Mouse (Mus musculus) liver, embryonic 16.5 days (tissue): ENCODE results near the gene Ankrd36. TPM values are rescaled to one million over a fixed set of nuclear protein-coding genes. Genes with fewer than 3 reads are reported as not detected.
"Not testable (repeated sequence)": the region's sequence is repeated elsewhere in the genome, so short reads cannot be mapped to it uniquely, and the experiment has no call there.

Experiments used
- ATAC-seq: fragments of 200-750 bp; cut with Nextera tagmentation; 2 replicates; pipeline ENCODE4 v1.8.0; 2017; ENCODE audit warnings: low read depth, mild to moderate bottlenecking, moderate number of reproducible peaks, moderate library complexity
- H3K27ac ChIP-seq: fragments of 300-500 bp; sonication (generic); 2 replicates; pipeline ENCODE4 v1.5.1; 2014; ENCODE audit warnings: mild to moderate bottlenecking, low read length
- H3K27me3 ChIP-seq: fragments of 300-500 bp; sonication (generic); 2 replicates; pipeline ENCODE4 v1.6.1; 2014; ENCODE audit warnings: low read depth, low read length, mixed read lengths; ENCODE audit not compliant: control insufficient read depth, insufficient read depth
- H3K36me3 ChIP-seq: fragments of 300-500 bp; sonication (generic); 2 replicates; pipeline ENCODE4 v1.6.1; 2014; ENCODE audit warnings: mild to moderate bottlenecking; ENCODE audit not compliant: control insufficient read depth, insufficient read depth
- H3K4me1 ChIP-seq: fragments of 300-500 bp; sonication (generic); 2 replicates; pipeline ENCODE4 v1.6.1; 2014; ENCODE audit warnings: low read depth, low read length, mixed read lengths; ENCODE audit not compliant: control insufficient read depth
- H3K4me2 ChIP-seq: fragments of 300-500 bp; sonication (generic); 2 replicates; pipeline ENCODE4 v1.6.1; 2014; ENCODE audit warnings: low read depth, low read length, mixed read lengths
- H3K4me3 ChIP-seq: fragments of 300-500 bp; sonication (generic); 2 replicates; pipeline ENCODE4 v1.5.1; 2014; ENCODE audit warnings: low read depth, mild to moderate bottlenecking, low read length
- H3K9ac ChIP-seq: fragments of 300-500 bp; sonication (generic); 2 replicates; pipeline ENCODE4 v1.6.1; 2014; ENCODE audit warnings: low read depth, low read length
- H3K9me3 ChIP-seq: fragments of 300-500 bp; sonication (generic); replicated peaks from 2 replicates; pipeline ENCODE4 v1.6.1; 2016; ENCODE audit warnings: low read length; ENCODE audit not compliant: control insufficient read depth
- WGBS: fragments of 180-500 bp; shearing (Covaris S2); extraction: QIAGEN DNeasy Blood & Tissue Kit; methylation state at CpG from one replicate; pipeline ENCODE4 v1.1.7; 2014; ENCODE audit not compliant: insufficient replicate concordance; 5-methylcytosine and 5-hydroxymethylcytosine counted together
- polyA plus RNA-seq: library from polyadenylated mRNA; unstranded; fragments of >200 nt; fragmentation: Nextera tagmentation; extraction: Ambion mirVana; gene quantifications from 2 replicates; pipeline ENCODE4 v1.2.1, GENCODE M21; 2015

The Ankrd36 gene
- polyA plus RNA-seq, 1 experiment from 2014 or later: 2.5 TPM

DNA sequence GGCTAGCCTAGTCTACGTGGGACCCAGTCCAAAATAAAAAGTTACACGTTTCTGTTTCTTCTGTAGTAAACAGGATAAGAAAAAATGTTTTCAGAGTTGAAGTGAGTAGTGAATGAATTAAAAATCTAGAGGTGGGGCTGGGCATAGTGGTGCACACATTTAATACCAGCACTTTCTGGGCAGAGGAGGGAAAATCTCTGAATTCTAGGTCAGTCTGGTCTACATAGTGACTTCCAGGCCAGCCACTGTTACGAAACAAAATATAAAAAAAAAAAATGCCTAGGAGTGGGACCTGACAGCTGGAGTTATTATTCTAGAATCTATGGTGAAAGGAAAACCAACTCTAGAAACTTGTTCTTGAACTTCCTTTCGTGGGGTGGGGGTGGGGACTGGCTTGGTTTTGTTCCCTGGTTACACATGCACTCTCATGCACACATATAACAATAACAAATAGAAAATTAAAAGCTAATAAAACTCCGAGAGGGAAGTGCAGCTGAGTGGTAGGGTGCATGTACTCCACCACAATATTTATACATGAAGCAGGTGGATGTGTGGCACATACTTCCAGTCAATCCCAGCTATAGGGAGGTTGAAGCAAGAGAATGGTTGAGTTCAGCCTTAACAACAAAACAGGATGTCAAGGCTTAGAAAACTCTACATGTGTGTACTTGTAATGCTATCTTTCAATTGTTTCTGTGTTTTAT lies 26.9 kb upstream of the Ankrd36 start:
- no peaks in the 10 kb centered on the region for H3K9me3 ChIP-seq
- H3K27ac ChIP-seq: peak overlapping the region; percentile 42; the same call in 1 of the 2 replicates
- H3K4me1 ChIP-seq: peaks cover 16% of the 10 kb centered on the region
- H3K4me2 ChIP-seq: peak overlapping the region; percentile 86
- no peak overlapping the region for H3K9ac ChIP-seq
- ATAC-seq: no peak
- H3K27me3 ChIP-seq: no peaks in the 10 kb centered on the region
- H3K36me3 ChIP-seq: no peaks in the 10 kb centered on the region
- 37% methylated on average over 5 of the region's 5 CpGs for WGBS
- peak overlapping the region; percentile 81 for H3K4me3 ChIP-seq

DNA sequence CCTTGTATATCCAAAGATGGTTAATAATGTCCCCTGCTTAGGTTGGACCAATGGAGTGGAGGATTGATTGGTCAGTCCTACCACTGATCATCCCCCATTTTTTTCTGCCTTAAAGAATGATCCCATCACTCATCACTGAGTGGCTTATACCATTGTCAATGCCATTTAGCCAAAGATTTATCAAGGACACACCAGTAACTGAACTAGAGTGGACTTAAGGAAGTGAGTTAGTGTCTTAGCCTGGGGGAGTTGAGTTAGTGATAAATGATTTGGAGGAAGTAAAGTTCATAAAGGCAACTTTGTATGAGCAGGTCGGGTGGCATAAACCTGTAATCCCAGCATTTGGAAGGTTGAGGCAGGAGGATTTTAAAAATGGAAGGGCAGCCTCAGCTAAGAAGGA lies 26.2 kb upstream of the Ankrd36 start:
- Histone ChIP-seq H3K27me3 (no peaks in the 10 kb centered on the region), H3K9ac (no peak overlapping the region), H3K27ac (no peak overlapping the region), H3K36me3 (no peaks in the 10 kb centered on the region), H3K4me3 (no peak overlapping the region), H3K4me1 (peaks cover 16% of the 10 kb centered on the region), H3K9me3 (no peaks in the 10 kb centered on the region), H3K4me2 (no peak overlapping the region)
- ATAC-seq: no peak
- 70% methylated on average over 1 of the region's 1 CpGs for WGBS

DNA sequence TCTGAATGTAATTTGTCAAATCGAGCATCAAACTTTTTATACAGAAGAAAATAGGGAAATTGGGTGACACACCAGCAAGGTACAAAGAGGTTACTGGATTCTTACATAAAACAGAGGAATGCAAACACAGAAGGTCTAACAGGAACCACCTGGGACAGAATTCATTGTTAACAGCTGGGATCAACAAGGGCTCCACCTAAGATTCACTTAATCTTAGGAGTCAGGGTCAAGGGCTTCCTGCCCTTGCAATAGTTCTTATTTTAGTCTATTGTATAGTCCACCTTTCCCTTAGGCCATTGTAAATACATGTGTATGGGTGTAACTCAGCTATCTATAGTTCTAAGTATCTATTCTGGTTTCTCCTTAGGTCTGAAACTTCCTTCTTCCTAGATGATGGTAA lies 24.8 kb upstream of the Ankrd36 start:
- WGBS: 67% methylated on average over 1 of the region's 1 CpGs
- H3K36me3 ChIP-seq, ATAC-seq, H3K4me3 ChIP-seq, H3K9me3 ChIP-seq, H3K9ac ChIP-seq, H3K4me2 ChIP-seq, H3K27me3 ChIP-seq, H3K27ac ChIP-seq: not testable (repeated sequence)
- H3K4me1 ChIP-seq: peaks cover 16% of the 10 kb centered on the region

DNA sequence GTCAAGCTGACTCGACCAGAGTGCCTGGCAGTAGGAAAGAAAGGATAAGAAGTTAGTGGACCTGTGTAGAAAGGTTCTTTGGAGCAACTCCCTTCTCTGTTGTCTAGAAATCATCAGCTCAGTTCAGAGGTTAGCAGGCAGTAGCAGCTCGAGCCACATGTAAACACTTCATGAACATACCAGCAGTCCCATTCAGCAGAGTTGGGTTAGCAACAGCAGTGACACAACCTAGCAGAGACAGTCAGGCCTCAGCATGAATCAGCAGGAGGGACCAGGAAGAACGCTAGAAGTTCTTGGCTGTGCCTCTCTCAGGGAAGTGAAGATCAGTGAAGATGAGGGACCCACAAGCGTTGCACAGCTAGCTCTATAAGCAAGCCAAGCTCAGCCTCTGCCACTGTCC lies 24.0 kb upstream of the Ankrd36 start:
- Histone ChIP-seq H3K9ac (no peak overlapping the region), H3K27ac (no peak overlapping the region), H3K27me3 (no peaks in the 10 kb centered on the region), H3K9me3 (no peaks in the 10 kb centered on the region), H3K36me3 (no peaks in the 10 kb centered on the region), H3K4me2 (no peak overlapping the region), H3K4me1 (peaks cover 13% of the 10 kb centered on the region), H3K4me3 (no peak overlapping the region)
- 55% methylated on average over 4 of the region's 4 CpGs for WGBS
- ATAC-seq: no peak

DNA sequence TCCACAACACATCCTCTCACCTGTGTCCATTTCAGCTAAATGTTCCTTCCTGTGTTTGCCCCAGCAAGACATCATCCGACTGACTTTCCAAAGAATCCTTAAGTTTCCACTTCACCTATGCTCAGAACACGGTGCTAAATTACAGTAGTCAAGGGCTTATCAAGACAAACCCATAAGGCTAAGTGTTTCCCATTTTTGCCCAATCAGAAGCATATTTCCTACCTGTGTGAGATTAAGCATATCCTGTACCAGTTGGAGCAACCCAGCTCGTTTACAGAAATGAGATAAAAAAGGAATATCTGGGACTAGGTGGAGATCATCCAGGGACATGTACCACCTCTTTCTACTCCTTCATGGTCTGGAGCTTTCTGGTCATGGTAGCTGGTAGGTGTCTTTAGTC lies 22.8 kb upstream of the Ankrd36 start:
- Histone ChIP-seq H3K9ac (no peak overlapping the region), H3K27ac (no peak overlapping the region), H3K4me1 (peaks cover 7% of the 10 kb centered on the region), H3K4me3 (no peak overlapping the region), H3K9me3 (no peaks in the 10 kb centered on the region), H3K36me3 (no peaks in the 10 kb centered on the region), H3K27me3 (no peaks in the 10 kb centered on the region), H3K4me2 (no peak overlapping the region)
- ATAC-seq: no peak
- WGBS: 49% methylated on average over 3 of the region's 3 CpGs

DNA sequence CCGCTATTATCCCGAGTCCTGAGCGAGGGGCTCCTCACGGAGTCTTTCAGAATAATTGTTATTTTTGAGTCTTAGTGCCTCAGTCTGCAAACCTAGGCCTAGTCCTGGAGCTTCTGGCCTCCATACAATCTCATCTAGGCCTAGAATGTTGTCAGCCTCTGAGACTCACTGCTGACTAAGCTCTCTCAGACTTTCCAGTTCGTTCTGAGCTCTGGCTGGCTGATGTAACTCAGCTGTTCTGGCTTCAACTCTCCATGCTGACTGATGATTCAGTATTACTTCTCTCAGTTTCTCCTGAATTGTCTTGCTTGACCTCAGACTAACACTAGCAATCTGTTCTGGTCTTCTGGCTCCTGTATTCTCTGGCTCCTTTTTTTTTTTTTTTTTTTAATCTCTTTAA lies 18.1 kb upstream of the Ankrd36 start:
- WGBS: 76% methylated on average over 5 of the region's 5 CpGs
- no peaks in the 10 kb centered on the region for H3K27me3 ChIP-seq
- no peaks in the 10 kb centered on the region for H3K36me3 ChIP-seq
- H3K27ac ChIP-seq: no peak overlapping the region
- no peaks in the 10 kb centered on the region for H3K9me3 ChIP-seq
- no peak overlapping the region for H3K4me2 ChIP-seq
- no peaks in the 10 kb centered on the region for H3K4me1 ChIP-seq
- no peak overlapping the region for H3K4me3 ChIP-seq
- no peak overlapping the region for H3K9ac ChIP-seq
- no peak for ATAC-seq

DNA sequence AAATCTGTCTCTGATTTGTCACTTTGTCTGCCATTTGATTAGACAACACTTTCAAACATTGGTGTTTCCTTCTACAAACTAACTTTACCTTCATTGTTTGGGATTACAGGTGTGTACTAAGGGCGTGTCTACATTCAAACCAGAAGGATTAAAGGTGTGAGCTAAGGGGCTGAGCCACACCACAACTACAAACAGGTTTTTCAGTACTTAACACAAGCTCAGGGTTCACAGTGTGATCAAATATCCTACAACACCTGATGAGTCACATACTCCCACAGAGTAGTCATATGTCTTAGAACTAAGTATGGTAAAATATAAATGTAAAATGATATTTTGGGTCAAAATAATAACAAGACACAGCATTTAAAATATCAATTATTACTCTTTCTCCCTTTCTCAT lies 17.6 kb upstream of the Ankrd36 start:
- Histone ChIP-seq H3K4me2 (no peak overlapping the region), H3K36me3 (no peaks in the 10 kb centered on the region), H3K4me3 (no peak overlapping the region), H3K4me1 (no peaks in the 10 kb centered on the region), H3K9ac (no peak overlapping the region), H3K27me3 (no peaks in the 10 kb centered on the region), H3K27ac (no peak overlapping the region), H3K9me3 (no peaks in the 10 kb centered on the region)
- WGBS: 58% methylated on average over 1 of the region's 1 CpGs
- no peak for ATAC-seq

DNA sequence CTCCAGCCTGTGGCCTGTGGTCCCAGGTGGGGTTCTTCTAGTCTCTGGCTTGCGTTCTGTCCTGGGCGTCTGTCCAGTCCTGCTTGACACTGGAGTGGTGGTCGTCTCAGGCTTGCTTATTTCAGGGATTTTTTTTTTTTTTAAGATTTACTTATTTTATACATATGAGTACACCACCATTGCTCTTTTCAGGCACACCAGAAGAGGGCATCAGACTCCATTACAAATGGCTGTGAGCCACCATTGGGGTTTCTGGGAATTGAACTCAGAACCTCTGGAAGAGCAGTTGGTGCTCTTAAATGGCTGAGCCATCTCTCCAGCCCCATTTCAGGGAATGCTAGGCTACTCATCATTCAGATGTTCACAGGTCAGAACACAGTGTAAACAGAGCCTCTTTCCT lies 9.2 kb upstream of the Ankrd36 start:
- Histone ChIP-seq H3K36me3 (no peaks in the 10 kb centered on the region), H3K4me2 (no peak overlapping the region), H3K9ac (no peak overlapping the region), H3K4me3 (no peak overlapping the region), H3K27ac (no peak overlapping the region), H3K27me3 (no peaks in the 10 kb centered on the region), H3K9me3 (no peaks in the 10 kb centered on the region), H3K4me1 (peaks cover 4% of the 10 kb centered on the region)
- 58% methylated on average over 3 of the region's 3 CpGs for WGBS
- ATAC-seq: no peak

DNA sequence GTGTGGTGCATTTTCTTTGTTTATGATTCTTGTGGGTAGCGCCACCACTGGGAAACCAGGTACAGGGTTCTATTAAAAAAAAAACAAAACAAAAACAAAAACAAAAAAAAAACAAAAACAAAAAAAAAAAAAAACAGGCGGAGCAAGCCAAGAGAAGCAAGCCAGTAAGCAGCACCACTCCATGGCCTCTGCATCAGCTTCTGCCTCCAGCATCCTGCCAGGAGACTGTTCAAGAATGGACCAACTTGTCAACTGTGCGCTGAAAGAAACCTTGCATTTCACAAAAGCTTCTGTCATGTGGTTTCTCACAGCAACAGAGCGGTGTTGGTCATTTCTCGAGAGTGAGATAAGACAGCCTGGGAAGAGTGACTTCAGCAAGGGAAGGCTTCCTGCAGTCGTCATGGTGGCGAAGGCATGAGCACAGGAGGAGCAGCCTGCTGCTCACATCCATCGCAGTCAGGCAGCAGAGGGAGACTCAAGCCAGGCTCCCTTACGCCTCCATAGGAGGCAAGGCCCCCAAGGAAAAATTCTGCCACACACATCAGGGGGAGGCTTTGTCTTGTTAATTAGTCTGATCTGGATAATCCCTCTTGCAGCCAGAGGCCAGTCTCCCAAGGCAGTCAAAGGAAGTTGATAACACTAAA lies 6.7 kb upstream of the Ankrd36 start:
- no peaks in the 10 kb centered on the region for H3K9me3 ChIP-seq
- H3K27me3 ChIP-seq: no peaks in the 10 kb centered on the region
- H3K4me3 ChIP-seq: no peak overlapping the region
- no peak overlapping the region for H3K4me2 ChIP-seq
- ATAC-seq: no peak
- WGBS: 34% methylated on average over 9 of the region's 9 CpGs
- H3K4me1 ChIP-seq: peaks cover 4% of the 10 kb centered on the region
- no peaks in the 10 kb centered on the region for H3K36me3 ChIP-seq
- H3K9ac ChIP-seq: no peak overlapping the region
- H3K27ac ChIP-seq: no peak overlapping the region
